Mouse (Mus musculus): ENCODE measurements around the gene Mrpl40.

The Mrpl40 gene

DNA sequence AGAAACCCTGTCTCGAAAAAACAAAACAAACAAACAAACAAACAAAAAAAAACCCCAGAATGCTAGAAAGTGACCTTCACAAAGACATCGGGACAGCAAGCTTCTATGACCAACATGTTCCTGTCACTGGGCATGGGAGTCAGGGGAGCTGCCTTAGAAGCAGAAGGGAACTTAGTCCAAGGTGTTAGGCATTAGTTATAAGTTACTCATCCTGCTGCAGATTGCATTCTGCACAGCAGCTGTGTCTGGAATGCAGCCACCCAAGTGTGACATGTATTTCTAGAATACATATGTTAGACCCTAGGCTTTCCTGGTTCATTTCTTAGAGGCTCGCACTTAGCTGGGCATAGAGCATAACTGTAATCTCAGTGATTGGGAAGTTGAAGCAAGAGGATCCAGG is 48.0 kb downstream of the Mrpl40 start:
- no peak for DNase-seq (ENCODE audit: low spot score)

DNA sequence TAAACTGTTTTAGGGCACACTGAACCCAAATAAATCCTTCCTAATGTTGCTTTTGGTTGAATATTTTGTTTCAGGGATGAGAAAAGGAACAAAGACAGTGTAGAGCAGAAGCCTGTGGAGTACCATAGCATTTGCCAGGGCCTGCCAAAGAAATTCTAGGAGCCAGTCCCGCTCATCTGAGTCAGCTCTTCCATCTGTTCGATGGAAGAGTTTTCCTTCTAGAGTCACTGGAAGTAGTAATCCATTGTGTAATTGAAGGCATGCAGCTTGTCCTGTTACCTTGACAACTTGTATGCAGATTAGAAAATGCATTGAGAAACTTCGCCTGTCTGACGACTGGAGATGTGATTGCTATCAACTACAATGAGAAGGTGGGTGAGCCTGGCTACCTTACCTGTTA is 53.7 kb downstream of the Mrpl40 start:
- no peak for DNase-seq (ENCODE audit: low spot score)

DNA sequence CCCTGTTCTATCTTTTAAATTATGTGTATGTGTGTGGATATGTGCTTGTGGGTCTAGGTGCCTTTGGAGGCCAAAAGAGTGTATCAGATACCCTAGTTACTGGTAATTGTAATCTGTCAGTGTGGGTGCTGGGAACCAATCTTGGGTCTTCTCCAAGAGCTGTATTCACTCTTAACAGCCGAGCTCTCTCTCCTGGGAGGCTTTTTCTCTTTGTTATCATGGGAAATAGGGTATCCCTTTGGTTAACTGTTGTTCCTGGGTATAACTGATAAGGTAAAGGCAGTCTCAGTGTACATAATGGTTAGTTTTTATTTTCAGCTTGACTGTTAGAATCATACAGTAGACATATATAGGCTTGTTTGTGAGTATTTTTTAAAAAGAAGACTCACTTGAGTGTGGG is 54.3 kb downstream of the Mrpl40 start:
- no peak for DNase-seq (ENCODE audit: low spot score)
